Mouse (Mus musculus) midbrain, embryonic 14.5 days (tissue): ENCODE measurements around the gene Npas3. TPM values are rescaled to one million over a fixed set of nuclear protein-coding genes. Genes with fewer than 3 reads are reported as not detected.

Source experiments
- ATAC-seq: fragments of 200-750 bp; cut with Nextera tagmentation; 2 replicates; pipeline ENCODE4 v1.8.0; 2017; ENCODE audit warnings: moderate number of reproducible peaks, moderate library complexity; ENCODE audit not compliant: low FRiP score, low TSS enrichment
- DNase-seq: peaks from one replicate; pipeline ENCODE4 v3.0.0-alpha.2; 2015
- H3K27ac ChIP-seq: fragments of 300-500 bp; sonication (generic); replicated peaks from 2 replicates; pipeline ENCODE4 v1.5.1; 2014; ENCODE audit warnings: mild to moderate bottlenecking, low read depth, low read length, moderate library complexity
- H3K27me3 ChIP-seq: fragments of 300-500 bp; sonication (generic); 2 replicates; pipeline ENCODE4 v1.6.1; 2014; ENCODE audit warnings: low read length, control low read depth, mixed read lengths; ENCODE audit not compliant: control insufficient read depth, insufficient read depth
- H3K36me3 ChIP-seq: fragments of 300-500 bp; sonication (generic); 2 replicates; pipeline ENCODE4 v1.6.1; 2014; ENCODE audit warnings: low read length, control low read depth; ENCODE audit not compliant: control insufficient read depth, insufficient read depth
- H3K4me1 ChIP-seq: fragments of 300-500 bp; sonication (generic); 2 replicates; pipeline ENCODE4 v1.6.1; 2014; ENCODE audit warnings: mild to moderate bottlenecking, antibody characterized with exemption, low read length, control low read depth; ENCODE audit not compliant: control insufficient read depth, insufficient read depth
- H3K4me2 ChIP-seq: fragments of 300-500 bp; sonication (generic); 2 replicates; pipeline ENCODE4 v1.6.1; 2014; ENCODE audit warnings: mild to moderate bottlenecking, low read length, moderate library complexity
- H3K4me3 ChIP-seq: fragments of 300-500 bp; sonication (generic); replicated peaks from 2 replicates; pipeline ENCODE4 v1.5.1; 2014; ENCODE audit warnings: low read depth, low read length
- H3K9ac ChIP-seq: fragments of 300-500 bp; sonication (generic); replicated peaks from 2 replicates; pipeline ENCODE4 v1.6.1; 2014; ENCODE audit warnings: mild to moderate bottlenecking, low read length, moderate library complexity
- H3K9me3 ChIP-seq: fragments of 300-500 bp; sonication (generic); 2 replicates; pipeline ENCODE4 v1.6.1; 2016; ENCODE audit warnings: low read length, control low read depth, mixed read lengths; ENCODE audit not compliant: control insufficient read depth
- WGBS: fragments of 180-500 bp; shearing (Covaris S2); extraction: QIAGEN DNeasy Blood & Tissue Kit; methylation state at CpG from one replicate; pipeline ENCODE4 v1.1.7; 2014; 5-methylcytosine and 5-hydroxymethylcytosine counted together
- polyA plus RNA-seq: library from polyadenylated mRNA; unstranded; fragments of >200 nt; fragmentation: Nextera tagmentation; extraction: Ambion mirVana; gene quantifications from 2 replicates; pipeline ENCODE4 v1.2.1, GENCODE M21; 2014

Npas3 gene
- polyA plus RNA-seq, result 34.0 and 39.8 TPM in 2 replicates

GRCm38 (mm10) chr12:53248101-53248727 is at the start of gene Npas3:
Gene Npas3, plus strand, starts transcription at chr12:53248677.
- under 1% methylated on average over 59 of the region's 62 CpGs for WGBS
- Histone ChIP-seq H3K27ac (peak within 1 kb of the TSS; percentile 93), H3K27me3 (peaks cover 6% of the 10 kb centered on the region; the same call in 1 of the 2 replicates)

DNA sequence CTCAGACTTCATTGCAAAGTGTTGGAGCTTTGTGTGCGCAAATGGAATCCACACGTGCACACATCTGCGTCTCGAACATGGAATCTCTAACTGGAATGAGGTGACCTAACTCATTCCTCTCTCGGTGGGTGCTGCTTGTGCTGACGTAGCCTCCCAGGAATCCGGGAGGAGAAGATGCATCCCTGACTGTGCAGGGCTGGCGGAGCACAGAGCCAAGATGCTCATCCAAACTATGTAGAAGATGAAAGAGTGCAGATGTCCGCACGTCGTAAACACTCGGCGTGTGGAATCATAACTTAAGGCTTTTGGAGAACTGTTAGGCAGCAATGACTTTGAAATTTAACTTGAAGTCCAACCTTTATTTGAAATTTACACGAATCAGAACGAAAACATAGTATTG is 31.3 kb upstream of the Npas3 start:
- 94% methylated on average over 15 of the region's 15 CpGs for WGBS
- H3K27me3 ChIP-seq, result no peaks in the 10 kb centered on the region
- H3K4me3 ChIP-seq, result no peak overlapping the region
- no peaks in the 10 kb centered on the region for H3K36me3 ChIP-seq
- DNase-seq, result no peak
- no peaks in the 10 kb centered on the region for H3K4me1 ChIP-seq
- ATAC-seq, result no peak
- H3K9ac ChIP-seq, result no peak overlapping the region
- no peak overlapping the region for H3K27ac ChIP-seq
- H3K4me2 ChIP-seq, result no peak overlapping the region
- no peaks in the 10 kb centered on the region for H3K9me3 ChIP-seq

More at GRCm38 (mm10) chr12:53248101-53248727, at the start of gene Npas3:
- H3K4me3 ChIP-seq, result peak within 1 kb of the TSS; percentile 85
- ATAC-seq (peak; percentile 73), DNase-seq (peak; percentile 89)
- H3K9me3 ChIP-seq, result no peaks in the 10 kb centered on the region
- peak within 1 kb of the TSS; percentile 76 for H3K4me2 ChIP-seq
- peak within 1 kb of the TSS; percentile 88 for H3K9ac ChIP-seq
- no peaks in the 10 kb centered on the region for H3K36me3 ChIP-seq
- H3K4me1 ChIP-seq, result peaks cover 32% of the 10 kb centered on the region

DNA sequence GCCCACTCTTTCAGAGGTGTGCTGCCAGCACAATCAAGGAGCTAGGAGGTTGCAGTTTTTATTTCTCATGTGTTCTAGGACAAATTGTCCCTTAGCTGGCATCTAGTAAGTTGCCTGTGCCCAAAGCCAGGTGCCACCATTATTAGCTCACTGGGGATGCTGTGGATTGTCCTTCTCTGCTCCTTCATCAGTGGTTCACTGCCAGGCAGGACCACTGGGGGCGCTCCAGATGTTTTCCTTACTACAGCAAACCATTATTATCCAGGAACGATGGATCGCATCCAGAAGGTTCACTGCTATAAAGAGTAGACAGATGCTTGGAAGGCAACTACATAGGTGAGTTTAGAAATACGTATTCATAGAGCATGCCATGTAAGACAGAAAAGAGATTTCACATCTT is 25.7 kb upstream of the Npas3 start:
- no peak overlapping the region for H3K4me2 ChIP-seq
- no peaks in the 10 kb centered on the region for H3K9me3 ChIP-seq
- H3K27ac ChIP-seq, result no peak overlapping the region
- H3K27me3 ChIP-seq, result no peaks in the 10 kb centered on the region
- H3K4me3 ChIP-seq, result no peak overlapping the region
- H3K9ac ChIP-seq, result no peak overlapping the region
- no peaks in the 10 kb centered on the region for H3K4me1 ChIP-seq
- 73% methylated on average over 4 of the region's 4 CpGs for WGBS
- ATAC-seq (no peak), DNase-seq (no peak)
- H3K36me3 ChIP-seq, result no peaks in the 10 kb centered on the region

GRCm38 (mm10) chr12:53227356-53227755 is 21.1 kb upstream of the Npas3 start:
- Histone ChIP-seq H3K36me3 (no peaks in the 10 kb centered on the region), H3K27ac (no peak overlapping the region), H3K9ac (no peak overlapping the region), H3K4me2 (no peak overlapping the region), H3K4me1 (no peaks in the 10 kb centered on the region), H3K4me3 (no peak overlapping the region), H3K9me3 (no peaks in the 10 kb centered on the region), H3K27me3 (no peaks in the 10 kb centered on the region)
- no peak for DNase-seq
- no peak for ATAC-seq
- 35% methylated on average over 4 of the region's 4 CpGs for WGBS

DNA sequence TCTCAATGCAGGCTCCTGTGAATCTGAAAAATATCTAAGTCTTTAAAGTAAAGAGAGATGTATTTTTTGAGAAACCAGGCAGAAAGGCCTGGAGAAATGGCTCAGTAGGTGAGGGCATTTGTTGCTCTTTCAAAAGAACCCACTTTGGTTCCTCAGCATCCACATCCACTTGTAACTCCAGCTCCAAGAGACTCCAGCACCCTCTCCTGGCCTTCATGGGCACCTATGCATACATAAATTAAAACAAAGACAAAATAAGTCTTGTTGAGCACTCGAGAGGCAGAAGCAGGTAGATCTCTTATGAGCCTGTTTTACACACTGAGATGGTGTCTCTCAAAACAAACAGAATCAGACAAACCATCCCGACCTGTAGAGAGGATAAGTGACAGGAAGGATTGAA is 19.1 kb upstream of the Npas3 start:
- 76% methylated on average over 2 of the region's 2 CpGs for WGBS
- Histone ChIP-seq H3K27ac (no peak overlapping the region), H3K4me3 (no peak overlapping the region), H3K36me3 (no peaks in the 10 kb centered on the region), H3K9me3 (no peaks in the 10 kb centered on the region), H3K9ac (no peak overlapping the region), H3K27me3 (no peaks in the 10 kb centered on the region), H3K4me1 (no peaks in the 10 kb centered on the region), H3K4me2 (no peak overlapping the region)
- DNase-seq (no peak), ATAC-seq (no peak)

GRCm38 (mm10) chr12:53246181-53246580 is 2.3 kb upstream of the Npas3 start:
- no peaks in the 10 kb centered on the region for H3K9me3 ChIP-seq
- DNase-seq (no peak), ATAC-seq (no peak)
- H3K27ac ChIP-seq, result peak overlapping the region; percentile 93; the same call in 1 of the 2 replicates
- 2% methylated on average over 12 of the region's 12 CpGs for WGBS
- peak overlapping the region; percentile 76 for H3K4me2 ChIP-seq
- H3K4me3 ChIP-seq, result peak overlapping the region; percentile 85
- no peaks in the 10 kb centered on the region for H3K36me3 ChIP-seq
- H3K4me1 ChIP-seq, result peaks cover 28% of the 10 kb centered on the region
- H3K9ac ChIP-seq, result peak overlapping the region; percentile 88; the same call in 1 of the 2 replicates
- peaks cover 6% of the 10 kb centered on the region; the same call in 1 of the 2 replicates for H3K27me3 ChIP-seq

- H3K9ac ChIP-seq, result peak overlapping the region; percentile 88
- H3K36me3 ChIP-seq, result no peaks in the 10 kb centered on the region
- H3K27me3 ChIP-seq, result peaks cover 6% of the 10 kb centered on the region; the same call in 1 of the 2 replicates
- H3K4me3 ChIP-seq, result peak overlapping the region; percentile 85
- DNase-seq, result peak; percentile 70
- under 1% methylated on average over 28 of the region's 28 CpGs for WGBS
- peak overlapping the region; percentile 93 for H3K27ac ChIP-seq
- H3K4me1 ChIP-seq, result peaks cover 32% of the 10 kb centered on the region
- peak; percentile 38; the same call in 1 of the 2 replicates for ATAC-seq
- H3K4me2 ChIP-seq, result peak overlapping the region; percentile 76
- H3K9me3 ChIP-seq, result no peaks in the 10 kb centered on the region
These were observed 1.6 kb upstream of the Npas3 start for GRCm38 (mm10) chr12:53246581-53247490.

- Histone ChIP-seq H3K9me3 (no peaks in the 10 kb centered on the region), H3K9ac (peak overlapping the region; percentile 88), H3K4me2 (peak overlapping the region; percentile 76), H3K27me3 (peaks cover 6% of the 10 kb centered on the region; the same call in 1 of the 2 replicates), H3K36me3 (no peaks in the 10 kb centered on the region), H3K27ac (peak overlapping the region; percentile 93), H3K4me1 (peaks cover 32% of the 10 kb centered on the region), H3K4me3 (peak overlapping the region; percentile 85)
- no peak for ATAC-seq
- no peak for DNase-seq
- WGBS, result under 1% methylated on average over 25 of the region's 25 CpGs
These were observed 914 bp upstream of the Npas3 start for GRCm38 (mm10) chr12:53247491-53248035.
